Mouse (Mus musculus): Measurements from ENCODE around the gene Olfr199. TPM values are rescaled to one million over a fixed set of nuclear protein-coding genes. Genes with fewer than 3 reads are reported as not detected.
"Not testable (repeated sequence)": the region's sequence is repeated elsewhere in the genome, so short reads cannot be mapped to it uniquely, and the experiment has no call there.

Olfr199 gene
- not detected for total RNA-seq (2021)
- long read RNA-seq, experiment 1: 0 reads
- long read RNA-seq, experiment 2: 0 reads

- intact Hi-C loops (cut with DNase I); DNase-seq (ENCODE audit: low spot score in 2 of 2): not testable (repeated sequence)
Measured at GRCm38 (mm10) chr16:59219667-59220066, at the start of gene Olfr199. TSS of gene Olfr199 (minus strand) at chr16:59219767.

DNA sequence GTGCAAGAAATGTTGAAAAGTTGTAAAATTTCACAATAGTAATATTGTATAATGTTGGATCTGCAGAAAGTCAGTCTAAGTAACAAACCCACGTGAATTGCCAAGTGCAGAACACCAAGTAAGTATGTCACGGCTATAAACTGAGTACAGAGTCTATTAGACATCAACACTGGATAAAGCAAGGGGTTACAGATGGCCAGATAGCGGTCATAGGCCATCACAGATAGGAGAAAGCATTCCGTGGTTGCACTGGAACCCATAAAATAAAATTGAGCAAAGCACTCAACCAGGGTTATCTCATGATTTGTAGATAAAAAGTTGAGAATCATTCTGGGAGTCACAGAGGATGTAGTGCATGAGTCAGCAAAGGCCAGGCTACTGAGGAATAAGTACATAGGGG, 49.5 kb upstream of the Olfr199 start:
- DNase-seq (ENCODE audit: low spot score in 2 of 2); intact Hi-C loops (cut with DNase I): not testable (repeated sequence)

DNA sequence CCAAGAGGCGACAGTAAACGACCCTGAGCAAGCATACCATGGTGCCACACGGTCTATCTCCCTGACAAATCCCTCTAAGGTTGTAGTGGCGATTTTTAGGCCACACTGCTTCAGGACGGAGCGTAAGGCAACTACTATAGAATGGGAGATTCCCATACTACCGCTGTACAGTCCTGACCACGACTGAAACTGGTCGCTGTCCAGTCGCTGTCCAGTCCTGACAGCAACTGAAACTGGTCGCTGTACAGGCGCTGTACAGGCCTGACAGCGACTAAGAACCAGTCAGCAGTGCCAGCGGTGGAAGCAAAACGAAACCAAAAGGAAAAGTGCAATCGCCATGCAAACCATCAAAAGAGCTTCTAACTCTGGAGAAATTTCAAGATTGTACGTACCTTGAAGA, 30.1 kb upstream of the Olfr199 start:
- intact Hi-C loops (cut with DNase I): no loop called here
- no peak for DNase-seq (ENCODE audit: low spot score in 2 of 2)

DNA sequence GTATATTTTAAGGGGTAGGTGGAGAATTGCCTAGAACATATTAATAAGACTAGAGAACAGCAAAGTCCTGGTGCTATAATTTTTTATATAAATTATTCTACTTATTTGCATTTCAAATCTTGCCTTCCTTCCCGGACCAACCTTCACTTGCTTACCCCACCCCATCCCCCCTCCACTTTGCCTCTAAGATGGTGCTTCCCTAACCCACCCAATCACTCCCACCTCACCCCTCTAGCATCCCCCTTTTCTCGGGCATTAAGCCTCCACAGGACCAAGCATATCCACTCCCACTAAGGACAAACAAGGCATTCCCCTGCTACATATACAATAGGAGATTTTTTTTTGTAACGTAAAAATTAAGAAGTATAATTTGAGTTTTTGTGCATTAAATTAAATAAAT, 1.7 kb downstream of the Olfr199 start:
- intact Hi-C loops (cut with DNase I); DNase-seq (ENCODE audit: low spot score in 2 of 2): not testable (repeated sequence)

DNA sequence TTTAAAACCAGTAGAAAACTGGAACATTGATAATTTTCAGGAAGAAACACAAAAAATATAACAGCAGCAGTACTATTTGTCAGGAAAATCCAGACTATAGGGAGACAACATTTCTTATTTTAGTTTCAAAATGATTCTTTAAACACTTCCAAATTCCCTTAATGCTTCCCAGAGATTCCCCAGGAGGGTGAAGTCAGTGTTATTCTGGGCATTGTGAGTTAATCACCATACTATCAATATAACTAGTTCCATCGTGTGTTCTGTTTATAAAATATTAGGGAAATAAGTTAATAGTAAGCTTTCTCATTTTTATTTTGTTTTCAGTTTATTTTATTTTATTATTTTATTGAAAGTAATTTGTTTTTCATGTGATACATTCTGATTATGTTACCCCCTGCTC, 16.1 kb downstream of the Olfr199 start, which contains the start of gene Olfr198:
Gene Olfr198, minus strand, starts transcription at position 101 of the 400 bp plus-strand sequence.
- intact Hi-C loops (cut with DNase I); DNase-seq (ENCODE audit: low spot score in 2 of 2): not testable (repeated sequence)

GRCm38 (mm10) chr16:59170354-59170753, 49.2 kb downstream of the Olfr199 start, which contains the start of gene Olfr196:
TSS of gene Olfr196 (minus strand) at chr16:59170454.
- no peak for DNase-seq (ENCODE audit: low spot score in 2 of 2)
- intact Hi-C loops (cut with DNase I): no loop called here

Other genes with a start within 250 kb of the Olfr199 start
- gene Olfr183, start 224.4 kb downstream of the Olfr199 start, total RNA-seq (2021): not detected
- not detected for gene Olfr186, start 189.5 kb downstream of the Olfr199 start, total RNA-seq (2021)
- not detected for gene Olfr187, start 180.0 kb downstream of the Olfr199 start, total RNA-seq (2021)
- not detected for gene Olfr190, start 141.8 kb downstream of the Olfr199 start, total RNA-seq (2021)
- not detected for gene Olfr191, start 129.9 kb downstream of the Olfr199 start, total RNA-seq (2021)
- gene Olfr193, start 107.9 kb downstream of the Olfr199 start, total RNA-seq (2021): not detected
- gene Olfr194, start 98.7 kb downstream of the Olfr199 start, total RNA-seq (2021): not detected
- gene Olfr195, start 72.7 kb downstream of the Olfr199 start, total RNA-seq (2021): not detected
- not detected for gene Olfr196, start 49.3 kb downstream of the Olfr199 start, total RNA-seq (2021)
- gene Olfr198, start 16.2 kb downstream of the Olfr199 start, total RNA-seq (2021): not detected
- not detected for gene Olfr201, start 52.9 kb upstream of the Olfr199 start, total RNA-seq (2021)
- not detected for gene Olfr202, start 67.0 kb upstream of the Olfr199 start, total RNA-seq (2021)
- not detected for gene Olfr203, start 79.1 kb upstream of the Olfr199 start, total RNA-seq (2021)
- gene Olfr204, start 98.5 kb upstream of the Olfr199 start, total RNA-seq (2021): under 1 TPM in 1 of 2 experiments, not detected in 1; 0.07 TPM
- gene Olfr205, start 111.4 kb upstream of the Olfr199 start, total RNA-seq (2021): not detected
- not detected for gene Olfr206, start 129.5 kb upstream of the Olfr199 start, total RNA-seq (2021)
- not detected for gene Olfr209, start 144.2 kb upstream of the Olfr199 start, total RNA-seq (2021)
- gene Gabrr3, start 187.6 kb upstream of the Olfr199 start, total RNA-seq (2021): under 1 TPM in 1 of 2 experiments, not detected in 1; 0.11 TPM

Measured in left cerebral cortex, postnatal 14 days (tissue).